Mouse (Mus musculus) CH12F3 (cell line): Measurements from ENCODE around the gene Pcdh19.
"Not testable (repeated sequence)": the region's sequence is repeated elsewhere in the genome, so short reads cannot be mapped to it uniquely, and the experiment has no call there.

Experiments
- in situ Hi-C: fragments of 300-500 bp; cut with MboI; formaldehyde crosslinking; loops from 2 replicates; pipeline ENCODE4 v1.14.3; 2020; ENCODE audit warnings: low sequenced_read_pairs

Pcdh19 gene

DNA sequence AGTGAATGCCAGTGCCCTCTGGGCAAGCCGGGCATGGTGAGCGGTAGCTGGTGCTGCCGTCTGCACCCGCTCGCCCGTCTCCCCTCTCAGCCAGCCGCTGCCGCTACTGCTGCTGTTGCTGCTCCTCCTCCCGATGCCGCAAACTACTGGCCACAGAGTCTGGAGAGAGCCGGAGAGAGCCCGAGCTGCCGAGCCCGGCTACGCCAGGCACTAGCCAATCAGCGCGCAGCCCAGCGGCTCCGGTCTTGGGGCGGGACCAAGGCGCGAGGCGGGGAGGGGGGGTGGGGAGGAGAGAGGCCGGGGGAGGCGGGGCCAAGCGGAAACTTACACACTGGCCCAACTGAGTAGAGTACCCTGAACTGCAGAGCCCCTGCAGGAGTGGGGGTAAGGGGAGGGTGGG lies at the start of gene Pcdh19:
Pcdh19 (minus strand) TSS at position 148 of the 400 bp plus-strand sequence.
- in situ Hi-C loops = no loop called here

DNA sequence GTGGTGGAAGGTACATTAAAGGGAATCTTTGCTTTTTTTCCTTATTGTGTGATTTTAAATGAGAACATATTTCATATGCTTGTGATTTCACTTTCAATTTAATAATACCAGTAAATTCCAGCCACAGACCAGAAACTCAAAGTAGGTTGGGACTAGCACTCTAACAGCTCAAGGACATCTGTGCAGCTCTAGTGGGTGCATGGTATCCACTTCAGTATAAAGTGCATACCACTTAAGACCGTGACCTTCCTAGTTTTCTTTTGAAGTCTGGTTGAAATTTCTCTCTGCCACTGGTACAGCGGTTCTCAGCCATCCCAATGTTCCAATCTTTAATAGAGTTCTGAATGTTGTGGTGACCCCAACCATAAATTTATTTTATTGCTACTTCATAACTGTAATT lies 47.1 kb upstream of the Pcdh19 start:
- in situ Hi-C loops = no loop called here

DNA sequence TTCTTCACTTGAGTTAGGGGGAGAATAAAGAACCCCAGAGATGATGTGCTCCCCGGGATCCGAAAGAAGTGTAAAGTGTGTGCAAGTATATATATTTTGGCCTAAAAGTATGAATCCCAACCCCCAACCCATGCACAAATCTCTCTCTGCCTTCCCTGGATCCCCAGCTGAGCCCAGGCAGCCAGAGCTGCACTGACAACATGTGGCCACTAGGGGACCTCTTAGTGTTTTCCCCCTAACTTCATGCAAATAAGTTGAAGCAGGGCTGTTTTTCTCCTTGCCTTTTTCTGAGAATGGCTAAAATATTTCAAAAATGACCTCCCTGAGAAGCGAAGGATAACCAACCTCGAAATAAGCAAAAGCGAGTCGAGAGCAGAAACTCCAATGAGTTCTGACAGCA lies 46.2 kb upstream of the Pcdh19 start:
- in situ Hi-C loops = no loop called here

DNA sequence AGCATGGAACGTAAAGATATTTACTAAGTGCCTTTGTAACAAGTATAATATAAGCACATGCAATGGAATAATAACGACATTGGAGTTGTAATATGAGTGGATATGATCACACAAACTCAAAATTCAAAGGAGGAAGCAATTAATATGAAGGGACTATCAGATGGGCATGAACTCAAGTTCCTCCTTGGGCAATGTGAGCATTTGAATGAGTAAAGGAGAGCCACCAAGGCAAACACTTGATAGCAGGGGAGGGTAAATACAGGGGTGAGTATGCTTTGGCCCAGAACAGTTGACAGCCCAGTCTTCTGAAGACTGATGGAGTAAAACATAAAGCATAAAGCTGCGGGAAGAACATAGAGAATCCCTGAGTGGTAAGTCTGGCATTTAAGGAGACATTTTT lies 32.7 kb upstream of the Pcdh19 start:
- in situ Hi-C loops = no loop called here

- in situ Hi-C loops = no loop called here
Observed at GRCm38 (mm10) chrX:133710621-133711020, 21.8 kb upstream of the Pcdh19 start.

- in situ Hi-C loops = no loop called here
Observed at GRCm38 (mm10) chrX:133702902-133703301, 14.1 kb upstream of the Pcdh19 start.

GRCm38 (mm10) chrX:133697871-133698270 lies 9.1 kb upstream of the Pcdh19 start:
- in situ Hi-C loops = not testable (repeated sequence)

- in situ Hi-C loops = no loop called here
Observed at GRCm38 (mm10) chrX:133696461-133696860, 7.7 kb upstream of the Pcdh19 start.

- in situ Hi-C loops = no loop called here
Observed at GRCm38 (mm10) chrX:133693037-133693760, 4.4 kb upstream of the Pcdh19 start.

- in situ Hi-C loops = no loop called here
Observed at GRCm38 (mm10) chrX:133692392-133692790, 3.6 kb upstream of the Pcdh19 start.

- in situ Hi-C loops = no loop called here
Observed at GRCm38 (mm10) chrX:133691581-133692391, 3.0 kb upstream of the Pcdh19 start.

DNA sequence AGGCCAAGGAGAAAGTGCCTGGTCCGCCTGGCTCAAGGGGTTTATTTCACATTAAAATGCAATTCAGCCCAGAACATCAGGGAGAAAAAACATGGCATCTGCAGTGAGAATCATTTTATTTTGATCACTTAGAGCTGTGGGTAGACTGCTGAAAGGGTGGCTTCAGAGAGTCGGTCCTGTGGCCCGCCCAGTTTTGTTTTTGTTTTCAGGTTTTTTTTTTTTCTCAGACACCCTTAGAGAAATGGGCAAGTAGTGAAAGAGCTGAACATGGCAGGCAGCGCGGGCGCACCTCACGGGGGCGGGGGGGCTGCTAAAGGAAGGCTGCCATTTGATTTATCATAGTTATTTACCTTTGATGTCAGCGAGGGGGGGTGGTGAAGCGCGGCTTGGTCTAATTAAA lies 2.0 kb upstream of the Pcdh19 start:
- in situ Hi-C loops = no loop called here

GRCm38 (mm10) chrX:133689576-133690250 lies 926 bp upstream of the Pcdh19 start:
- in situ Hi-C loops = no loop called here

GRCm38 (mm10) chrX:133688156-133688555 lies 631 bp downstream of the Pcdh19 start:
- in situ Hi-C loops = no loop called here

- in situ Hi-C loops = no loop called here
Observed at GRCm38 (mm10) chrX:133687666-133688151, 1.1 kb downstream of the Pcdh19 start.

DNA sequence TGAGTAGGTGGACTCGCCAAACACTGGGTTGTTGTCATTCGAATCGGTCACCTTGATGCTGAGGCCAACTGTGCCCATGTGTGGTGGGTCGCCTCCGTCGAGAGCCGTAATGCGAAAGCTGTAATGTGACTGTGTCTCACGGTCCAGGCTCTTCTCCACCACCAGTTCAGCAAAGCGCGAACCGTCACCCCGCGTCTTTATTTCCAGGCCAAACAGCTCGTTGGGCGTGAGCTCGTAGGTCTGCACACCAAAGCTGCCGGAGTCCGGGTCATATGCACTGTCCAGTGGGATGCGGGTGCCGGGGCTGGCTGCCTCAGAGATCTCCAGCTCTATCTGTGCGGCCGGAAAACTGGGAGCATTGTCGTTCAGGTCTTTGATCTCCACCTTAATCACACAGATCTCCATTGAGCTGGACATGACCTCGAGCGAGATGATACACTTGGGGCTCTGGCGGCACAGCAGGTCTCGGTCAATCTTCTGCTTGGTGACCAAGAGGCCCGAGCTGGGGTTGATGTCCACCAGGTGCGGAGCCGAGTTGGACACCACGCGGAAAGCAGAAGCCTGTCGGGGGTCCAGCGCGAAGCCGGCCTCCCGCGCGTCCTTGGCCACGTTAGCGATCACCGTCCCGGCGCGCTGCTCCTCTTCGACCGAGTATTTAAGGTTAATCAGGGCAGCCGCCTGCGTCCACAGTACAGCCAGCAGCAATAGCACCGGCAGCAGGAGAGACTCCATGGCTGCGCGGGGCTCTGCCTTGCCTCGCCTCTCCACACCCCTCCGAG lies 2.1 kb downstream of the Pcdh19 start:
- in situ Hi-C loops = no loop called here

- in situ Hi-C loops = no loop called here
Observed at GRCm38 (mm10) chrX:133685572-133685971, 3.2 kb downstream of the Pcdh19 start.

DNA sequence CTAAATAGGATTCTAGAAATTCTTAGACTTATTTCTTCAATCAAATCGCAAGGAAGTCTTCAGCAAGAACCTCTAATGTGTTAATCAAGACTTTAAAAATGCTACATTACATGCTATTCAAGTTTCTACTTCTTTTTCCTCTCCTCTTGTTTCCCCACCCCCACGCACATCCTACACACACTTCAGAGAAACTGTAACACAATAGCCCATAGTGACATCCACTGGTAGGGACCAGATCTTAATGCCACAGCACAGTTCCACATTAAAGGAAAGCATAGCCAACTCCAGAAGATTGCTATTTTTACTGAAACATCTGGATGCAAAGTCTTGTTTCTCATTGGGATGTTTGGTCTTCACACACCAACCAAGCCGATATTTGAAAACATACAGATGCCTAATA lies 4.8 kb downstream of the Pcdh19 start:
- in situ Hi-C loops = no loop called here

GRCm38 (mm10) chrX:133675121-133675520 lies 13.7 kb downstream of the Pcdh19 start:
- in situ Hi-C loops = no loop called here

GRCm38 (mm10) chrX:133673796-133674195 lies 15.0 kb downstream of the Pcdh19 start:
- in situ Hi-C loops = no loop called here

GRCm38 (mm10) chrX:133660111-133660510 lies 28.7 kb downstream of the Pcdh19 start:
- in situ Hi-C loops = no loop called here
